Comparison of ENCODE assay signal across 8 mouse cellular contexts in the genomic region with DNA sequence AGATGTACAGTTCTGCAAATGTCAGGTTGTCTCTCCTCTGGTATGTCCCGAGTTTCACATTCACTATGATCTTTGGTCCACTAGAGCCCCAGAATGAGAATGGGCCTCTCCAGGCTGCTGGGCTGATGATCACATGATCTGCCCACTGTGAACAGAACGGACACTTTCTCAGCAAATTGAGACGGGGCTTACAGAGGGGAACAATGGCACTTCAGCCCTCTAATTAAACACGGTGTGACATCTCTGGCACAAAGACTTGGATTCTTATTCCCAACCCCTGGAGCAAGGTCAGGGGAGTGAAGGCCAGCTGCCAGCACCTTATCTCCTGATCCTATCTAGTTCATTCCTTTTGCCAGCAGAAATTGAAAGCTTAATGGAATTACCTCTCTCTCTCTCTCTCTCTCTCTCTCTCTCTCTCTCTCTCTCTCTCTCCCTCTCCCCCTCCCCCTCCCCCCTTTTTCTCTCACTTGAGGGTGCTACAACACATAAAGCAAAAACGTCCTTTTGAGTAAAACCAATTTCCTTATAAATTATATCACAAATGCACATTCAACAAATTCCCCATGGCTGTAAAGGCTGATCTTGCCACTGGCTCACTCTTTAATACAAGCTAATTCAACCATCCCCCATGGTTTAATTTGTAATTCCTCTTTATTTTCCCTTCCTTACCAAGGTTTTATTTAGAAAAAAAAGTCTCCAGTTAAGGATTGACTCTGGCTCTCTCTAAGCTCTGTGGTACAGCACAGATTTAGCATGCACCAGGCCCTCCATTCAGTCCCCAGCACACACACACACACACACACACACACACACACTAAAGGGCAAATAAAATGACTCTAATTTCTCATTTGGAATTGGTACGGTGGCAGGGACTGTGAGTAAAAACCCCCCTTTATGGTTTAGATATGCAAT.
A peak's percentile ranks its signal among the peaks of the same experiment; 100 is the strongest.
DNase-seq lines count a peak whose midpoint lies in the region; ATAC-seq and TF ChIP-seq lines count a peak whose summit lies in the region.

No protein-coding gene starts in this region.

- H3K9ac ChIP-seq in forebrain, embryonic 13.5 days, result no peak overlapping the region; the same call in 1 of the 2 replicates
- H3K9ac ChIP-seq in kidney, postnatal 0 days (ENCODE audit: low read depth, low read length), result no peak overlapping the region
- no peak overlapping the region; the same call in 1 of the 2 replicates for H3K9ac ChIP-seq in neural tube, embryonic 11.5 days (ENCODE audit: low read length)

- no peak overlapping the region for H3K4me3 ChIP-seq in forebrain, embryonic 13.5 days
- H3K4me3 ChIP-seq in kidney, postnatal 0 days (replicated peaks; ENCODE audit: low read depth, low read length), result no peak overlapping the region
- no peak overlapping the region for H3K4me3 ChIP-seq in neural tube, embryonic 11.5 days (ENCODE audit: low read depth, low read length)

- no peaks in the 10 kb centered on the region for H3K27me3 ChIP-seq in forebrain, embryonic 13.5 days
- H3K27me3 ChIP-seq in kidney, postnatal 0 days (ENCODE audit: insufficient read depth, low read length), result no peaks in the 10 kb centered on the region
- no peaks in the 10 kb centered on the region for H3K27me3 ChIP-seq in neural tube, embryonic 11.5 days (ENCODE audit: control insufficient read depth, insufficient read depth, low read length)

- DNase-seq in adrenal gland, adult 2 months, result peak; percentile 62
- DNase-seq in adrenal gland, postnatal 4 days (ENCODE audit: low spot score in 2 of 2), result no peak
- no peak for DNase-seq in kidney, postnatal 0 days (ENCODE audit: low spot score)
- DNase-seq in neural tube, embryonic 11.5 days (ENCODE audit: low spot score), result peak; percentile 54
- DNase-seq in cerebellum, adult 9-10 months, result no peak

- H3K9me3 ChIP-seq in forebrain, embryonic 13.5 days (replicated peaks), result no peaks in the 10 kb centered on the region
- no peaks in the 10 kb centered on the region for H3K9me3 ChIP-seq in kidney, postnatal 0 days (replicated peaks; ENCODE audit: low read length)
- no peaks in the 10 kb centered on the region for H3K9me3 ChIP-seq in neural tube, embryonic 11.5 days (ENCODE audit: control insufficient read depth, low read length)

- H3K4me1 ChIP-seq in forebrain, embryonic 13.5 days, result peaks cover 31% of the 10 kb centered on the region
- H3K4me1 ChIP-seq in kidney, postnatal 0 days (replicated peaks; ENCODE audit: insufficient read depth, low read length), result no peaks in the 10 kb centered on the region
- peaks cover 8% of the 10 kb centered on the region for H3K4me1 ChIP-seq in neural tube, embryonic 11.5 days (ENCODE audit: control insufficient read depth, insufficient read depth, low read length)

- H3K36me3 ChIP-seq in forebrain, embryonic 13.5 days (ENCODE audit: poor library complexity, severe bottlenecking), result no peaks in the 10 kb centered on the region
- H3K36me3 ChIP-seq in kidney, postnatal 0 days (ENCODE audit: insufficient read depth, low read length), result no peaks in the 10 kb centered on the region
- H3K36me3 ChIP-seq in neural tube, embryonic 11.5 days (ENCODE audit: control insufficient read depth, insufficient read depth, low read length), result no peaks in the 10 kb centered on the region

- ATAC-seq in forebrain, embryonic 13.5 days, result peak; percentile 76
- peak; percentile 64; the same call in 1 of the 2 replicates for ATAC-seq in kidney, postnatal 0 days (replicated peaks; ENCODE audit: low FRiP score, low read depth)
- peak; percentile 72 for ATAC-seq in neural tube, embryonic 11.5 days (ENCODE audit: insufficient read depth, low FRiP score, low TSS enrichment)
- no peak for ATAC-seq in granulocyte monocyte progenitor cell, adult 5-6 weeks (replicated peaks; ENCODE audit: poor library complexity, severe bottlenecking)
- ATAC-seq in activated CD4-positive, CD25-positive, alpha-beta regulatory T cell, adult 4 months, result no peak

- peak overlapping the region; percentile 86 for H3K27ac ChIP-seq in forebrain, embryonic 13.5 days
- H3K27ac ChIP-seq in kidney, postnatal 0 days, result peak overlapping the region; percentile 38
- peak overlapping the region; percentile 60 for H3K27ac ChIP-seq in neural tube, embryonic 11.5 days (ENCODE audit: low read depth, low read length)

- peak overlapping the region; percentile 14; the same call in 1 of the 2 replicates for H3K4me2 ChIP-seq in forebrain, embryonic 13.5 days
- no peak overlapping the region for H3K4me2 ChIP-seq in kidney, postnatal 0 days (ENCODE audit: low read length)
- no peak overlapping the region for H3K4me2 ChIP-seq in neural tube, embryonic 11.5 days (ENCODE audit: low read depth)

- no peak for TF ChIP-seq CTCF in kidney, postnatal 0 days (IDR thresholded peaks at IDR 0.05; ENCODE audit: low read depth)

- 1% methylated on average over 6 of the region's 6 CpGs for WGBS in forebrain, embryonic 13.5 days
- WGBS in kidney, postnatal 0 days, result 18% methylated on average over 6 of the region's 6 CpGs
- WGBS in neural tube, embryonic 11.5 days, result 29% methylated on average over 6 of the region's 6 CpGs

Comparison
In these comparisons a context has a peak if more than half of its experiments do, and no peak if none do; other contexts are left out.
1. DNase-seq: peak in adrenal gland, adult 2 months (single experiment) and neural tube, embryonic 11.5 days (single experiment); none in adrenal gland, postnatal 4 days (0 of 2), kidney, postnatal 0 days (single experiment) and cerebellum, adult 9-10 months (single experiment).
2. ATAC-seq: peak in forebrain, embryonic 13.5 days (single experiment), kidney, postnatal 0 days (single experiment) and neural tube, embryonic 11.5 days (single experiment); none in granulocyte monocyte progenitor cell, adult 5-6 weeks (single experiment) and activated CD4-positive, CD25-positive, alpha-beta regulatory T cell, adult 4 months (single experiment).
3. Peak in every context shown above with its lines, with median percentiles within 50 percentile points of each other: H3K27ac ChIP-seq.